Mouse (Mus musculus): ENCODE data around the gene Kif26a.

The Kif26a gene

GRCm38 (mm10) chr12:112158784-112159183 is 12.8 kb downstream of the Kif26a start:
- ATAC-seq (ENCODE audit: insufficient number of reproducible peaks, low FRiP score, low TSS enrichment) = no peak

GRCm38 (mm10) chr12:112163981-112164839 is 18.2 kb downstream of the Kif26a start:
- ATAC-seq (ENCODE audit: insufficient number of reproducible peaks, low FRiP score, low TSS enrichment) = no peak

DNA sequence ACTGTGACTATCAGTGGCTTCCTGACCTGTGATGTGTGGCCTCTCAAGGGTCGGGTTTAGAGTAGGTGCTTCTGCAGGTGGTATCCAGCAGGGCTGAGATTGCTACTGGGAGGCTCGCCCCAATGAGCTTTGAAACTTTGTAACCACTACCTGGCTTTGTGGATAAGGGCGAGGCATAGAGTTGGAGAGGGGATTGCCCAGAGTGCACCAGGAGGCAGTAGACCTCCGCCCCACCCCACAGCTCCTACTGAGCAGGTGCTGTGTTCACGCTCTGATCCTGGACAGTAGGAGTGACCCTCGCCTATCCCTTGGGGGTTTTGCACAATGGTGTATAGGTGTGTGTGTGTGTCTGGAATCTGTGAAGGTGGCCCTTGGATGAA is 18.8 kb downstream of the Kif26a start:
- no peak for ATAC-seq (ENCODE audit: insufficient number of reproducible peaks, low FRiP score, low TSS enrichment)

GRCm38 (mm10) chr12:112169240-112169639 is 23.2 kb downstream of the Kif26a start:
- ATAC-seq (ENCODE audit: insufficient number of reproducible peaks, low FRiP score, low TSS enrichment) = no peak

GRCm38 (mm10) chr12:112170671-112171574 is 24.9 kb downstream of the Kif26a start:
- ATAC-seq (ENCODE audit: insufficient number of reproducible peaks, low FRiP score, low TSS enrichment) = no peak

DNA sequence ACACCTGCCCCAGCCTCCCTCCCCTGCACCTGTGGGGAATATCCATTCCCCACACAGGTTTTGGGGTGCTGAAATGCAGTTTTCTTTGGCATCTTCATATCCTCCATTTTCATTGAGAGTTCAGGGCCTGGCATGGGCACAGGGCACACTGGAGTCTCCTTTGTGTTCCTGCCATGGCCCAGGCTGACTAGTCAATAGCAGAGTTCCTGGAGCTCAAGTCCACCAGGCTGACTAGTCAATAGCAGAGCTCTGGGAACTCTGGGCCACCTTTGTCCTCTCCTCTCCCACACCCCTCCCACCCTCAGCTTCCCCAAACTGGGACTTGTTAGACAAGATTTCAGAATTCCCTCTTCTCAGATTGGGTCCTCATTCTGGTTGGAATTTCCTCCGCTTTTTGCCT is 25.6 kb downstream of the Kif26a start:
- ATAC-seq (ENCODE audit: insufficient number of reproducible peaks, low FRiP score, low TSS enrichment) = no peak

GRCm38 (mm10) chr12:112172214-112172613 is 26.2 kb downstream of the Kif26a start:
- ATAC-seq (ENCODE audit: insufficient number of reproducible peaks, low FRiP score, low TSS enrichment) = no peak

GRCm38 (mm10) chr12:112177679-112178078 is 31.7 kb downstream of the Kif26a start:
- no peak for ATAC-seq (ENCODE audit: insufficient number of reproducible peaks, low FRiP score, low TSS enrichment)

- no peak for ATAC-seq (ENCODE audit: insufficient number of reproducible peaks, low FRiP score, low TSS enrichment)
These were observed 33.7 kb downstream of the Kif26a start for GRCm38 (mm10) chr12:112179687-112180086.

- no peak for ATAC-seq (ENCODE audit: insufficient number of reproducible peaks, low FRiP score, low TSS enrichment)
These were observed 36.1 kb downstream of the Kif26a start for GRCm38 (mm10) chr12:112181921-112182608.

GRCm38 (mm10) chr12:112182609-112182955 is 36.6 kb downstream of the Kif26a start:
- no peak for ATAC-seq (ENCODE audit: insufficient number of reproducible peaks, low FRiP score, low TSS enrichment)

GRCm38 (mm10) chr12:112183675-112184074 is 37.7 kb downstream of the Kif26a start:
- no peak for ATAC-seq (ENCODE audit: insufficient number of reproducible peaks, low FRiP score, low TSS enrichment)

GRCm38 (mm10) chr12:112184390-112184789 is 38.4 kb downstream of the Kif26a start:
- no peak for ATAC-seq (ENCODE audit: insufficient number of reproducible peaks, low FRiP score, low TSS enrichment)

DNA sequence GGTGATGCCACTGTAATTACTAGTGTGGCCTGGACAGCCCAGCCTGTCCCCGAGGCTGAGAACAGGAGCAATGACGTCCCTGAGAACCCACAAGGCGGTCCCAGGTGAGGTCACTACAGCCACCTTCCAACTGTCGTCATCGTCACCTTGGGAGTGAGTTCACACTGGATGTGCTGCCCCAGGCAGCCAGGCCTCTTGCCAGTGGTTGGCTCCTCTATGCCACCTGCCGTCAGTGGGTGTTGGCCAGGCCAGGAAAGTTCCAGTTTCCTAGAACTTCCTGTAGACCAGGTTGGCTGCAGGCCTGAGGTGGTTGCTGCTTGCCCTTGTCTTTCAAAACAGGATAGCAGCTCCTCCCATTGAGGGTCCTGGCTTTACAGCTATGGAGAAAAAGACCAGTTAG is 40.9 kb downstream of the Kif26a start:
- ATAC-seq (ENCODE audit: insufficient number of reproducible peaks, low FRiP score, low TSS enrichment) = no peak

DNA sequence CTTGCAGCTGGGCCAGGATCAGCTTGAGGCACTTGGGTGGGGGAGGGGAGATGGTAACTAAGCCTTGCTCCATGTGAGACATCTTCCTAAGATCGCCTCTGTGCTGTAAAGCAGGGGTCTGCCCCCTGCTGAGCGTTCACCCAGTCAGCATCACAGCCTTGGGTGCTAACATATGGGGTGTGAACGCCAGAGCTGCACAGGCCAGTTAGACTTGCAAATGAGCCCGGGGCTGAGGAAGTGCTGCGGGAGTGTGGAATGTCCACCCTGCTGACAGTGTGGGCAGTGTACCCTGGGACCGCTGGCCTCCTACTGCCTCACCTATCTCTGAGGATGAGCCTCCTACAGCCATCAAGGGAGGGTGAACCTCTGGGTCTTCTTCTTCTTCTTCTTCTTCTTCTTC is 45.7 kb downstream of the Kif26a start:
- ATAC-seq (ENCODE audit: insufficient number of reproducible peaks, low FRiP score, low TSS enrichment) = no peak

DNA sequence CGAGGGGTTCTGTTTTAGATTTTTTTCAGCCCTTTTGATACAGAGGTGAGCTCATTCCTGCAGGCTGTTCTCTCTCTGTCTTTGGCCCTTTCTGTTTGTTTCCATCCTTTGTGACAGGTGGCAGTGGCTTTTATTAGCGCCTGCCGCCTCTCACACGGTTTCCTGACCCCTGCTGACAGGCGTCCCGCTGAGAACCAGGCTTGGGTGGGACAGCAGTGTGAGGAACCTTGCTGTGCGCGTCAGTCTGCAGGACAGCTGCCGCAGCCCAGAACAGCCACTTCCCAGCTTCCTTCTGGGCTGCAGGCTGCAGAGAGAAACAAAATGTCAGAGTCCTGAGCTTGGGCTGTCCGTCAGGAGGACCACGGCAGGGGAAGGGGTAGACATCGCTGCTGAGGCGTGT is 49.0 kb downstream of the Kif26a start:
- ATAC-seq (ENCODE audit: insufficient number of reproducible peaks, low FRiP score, low TSS enrichment) = no peak

DNA sequence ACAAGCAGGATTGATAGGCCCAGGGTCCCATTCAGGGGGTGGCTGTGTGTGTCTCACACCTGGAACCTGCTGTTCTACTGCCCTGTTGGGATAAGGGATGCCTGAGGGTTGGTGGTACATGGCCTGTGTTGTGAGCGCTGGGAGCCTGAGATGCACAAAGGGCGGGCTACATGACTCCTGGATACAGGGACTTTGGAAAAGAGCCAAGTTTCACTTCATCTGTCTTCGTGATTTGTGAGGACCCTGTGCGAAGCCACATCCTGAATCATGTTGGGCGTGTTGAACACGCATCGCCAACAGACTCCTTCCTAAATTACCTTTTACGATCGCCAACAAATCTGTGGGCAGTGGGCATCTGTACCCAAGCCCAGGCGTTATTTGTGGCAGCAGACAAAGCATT is 50.6 kb downstream of the Kif26a start:
- ATAC-seq (ENCODE audit: insufficient number of reproducible peaks, low FRiP score, low TSS enrichment) = no peak

DNA sequence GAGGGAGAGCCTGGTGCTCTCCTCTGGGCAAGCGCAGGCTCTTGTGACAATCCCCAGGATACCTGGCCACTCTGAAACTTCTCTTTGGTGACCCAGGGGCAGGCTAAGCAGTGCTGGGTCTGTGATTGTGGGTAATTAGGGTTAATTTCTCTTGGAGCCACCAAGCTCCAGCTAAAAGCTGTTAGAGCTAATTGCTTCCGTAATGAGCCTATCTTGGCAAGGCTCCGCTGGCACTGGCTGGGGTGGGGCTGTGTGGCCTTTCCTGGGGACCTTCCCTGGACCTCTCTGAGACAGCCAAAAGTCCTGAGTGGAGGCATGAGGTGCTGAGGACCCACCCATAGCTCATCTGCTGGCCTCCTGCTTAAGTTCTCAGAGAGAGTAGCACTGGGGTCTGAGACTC is 53.4 kb downstream of the Kif26a start:
- ATAC-seq (ENCODE audit: insufficient number of reproducible peaks, low FRiP score, low TSS enrichment) = no peak

- no peak for ATAC-seq (ENCODE audit: insufficient number of reproducible peaks, low FRiP score, low TSS enrichment)
These were observed 54.0 kb downstream of the Kif26a start for GRCm38 (mm10) chr12:112200045-112200444.

- no peak for ATAC-seq (ENCODE audit: insufficient number of reproducible peaks, low FRiP score, low TSS enrichment)
These were observed 61.2 kb downstream of the Kif26a start for GRCm38 (mm10) chr12:112207163-112207562.

DNA sequence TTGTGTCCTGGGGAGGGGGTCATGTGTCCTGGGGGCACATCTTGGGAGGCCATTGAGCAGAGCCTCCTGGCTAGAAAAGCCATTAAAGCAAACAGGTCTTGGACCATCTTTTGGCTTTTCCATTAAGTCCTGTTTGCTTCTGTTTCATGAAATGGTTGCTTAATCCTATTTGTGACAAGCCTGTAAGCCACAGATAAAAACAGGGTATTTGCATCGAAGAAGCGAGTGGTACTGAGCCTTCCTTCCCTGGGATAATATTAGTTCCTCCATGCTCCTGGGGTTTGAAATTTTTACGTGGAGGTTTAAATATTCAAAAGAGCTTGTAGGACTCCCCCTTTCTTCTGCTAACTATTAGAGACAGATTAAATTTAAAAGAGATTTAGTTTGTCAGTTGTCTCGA is 61.7 kb downstream of the Kif26a start:
- ATAC-seq (ENCODE audit: insufficient number of reproducible peaks, low FRiP score, low TSS enrichment) = no peak
